Mouse (Mus musculus) kidney, adult 2 months (tissue): ENCODE results near the gene Pllp.

Experiments used
- CTCF ChIP-seq: fragments of 200-500 bp; conservative IDR thresholded peaks from 2 replicates; pipeline ENCODE4 v1.5.1; 2011; ENCODE audit warnings: low read depth, mild to moderate bottlenecking, control low read depth, low read length, moderate library complexity, mixed read lengths; ENCODE audit not compliant: insufficient read depth, insufficient read length
- POLR2A ChIP-seq: fragments of 200-500 bp; IDR thresholded peaks from one replicate; pipeline ENCODE4 v1.6.1; 2011; ENCODE audit warnings: low read depth, low read length, control low read depth

DNA sequence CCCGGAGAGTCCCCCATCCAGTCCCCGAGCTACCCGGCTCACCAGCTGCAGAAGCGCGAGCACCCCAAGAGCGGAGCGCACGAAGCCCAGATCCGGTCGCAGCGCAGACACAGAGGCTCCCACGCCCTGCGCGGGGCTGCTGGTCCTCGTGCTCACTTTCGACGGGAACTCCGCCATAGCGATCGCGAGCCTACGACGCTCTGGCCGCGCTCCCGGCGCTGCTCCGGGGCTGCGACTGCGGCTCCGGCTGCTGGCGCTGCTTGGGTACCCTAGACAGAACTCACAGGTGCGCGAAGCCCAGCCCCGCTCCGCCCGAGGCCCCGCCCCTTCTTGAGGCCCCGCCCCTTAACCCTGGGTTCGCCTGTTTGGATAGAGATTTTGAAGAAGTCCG lies at the start of gene Pllp:
- TF ChIP-seq CTCF (no peak), POLR2A (no peak)
